ENCODE assay signal across 30 mouse cellular contexts in genomic region chr12:8180921-8181320, GRCm38 (mm10). TPM values are rescaled to one million over a fixed set of nuclear protein-coding genes. Genes with fewer than 3 reads are reported as not detected.
A peak's percentile ranks its signal among the peaks of the same experiment; 100 is the strongest.
DNase-seq lines count a peak whose midpoint lies in the region; ATAC-seq lines count a peak whose summit lies in the region.
"Had no signal": no experiment of that assay in that cellular context is flagged by ENCODE, and none has a peak within 500 bp of the region (broad histone marks: within the 10 kb centered on the region; RNA-seq: fewer than 3 reads in every experiment).

No protein-coding gene starts in this region.

- no peaks in the 10 kb centered on the region for H3K4me1 ChIP-seq in embryonic facial prominence, embryonic 11.5 days (ENCODE audit: control insufficient read depth, insufficient read depth, low read length)
- H3K4me1 ChIP-seq in limb, embryonic 11.5 days (ENCODE audit: control insufficient read depth, insufficient read depth, low read length) = no peaks in the 10 kb centered on the region
- H3K4me1 ChIP-seq: embryonic facial prominence, embryonic 12.5 days; heart, embryonic 12.5 days; midbrain, embryonic 12.5 days had no signal

- no peak overlapping the region for H3K27ac ChIP-seq in embryonic facial prominence, embryonic 11.5 days (replicated peaks; ENCODE audit: low read depth, low read length)
- no peak overlapping the region for H3K27ac ChIP-seq in limb, embryonic 11.5 days (replicated peaks; ENCODE audit: low read depth, low read length)
- H3K27ac ChIP-seq: embryonic facial prominence, embryonic 12.5 days; heart, adult 2 months; hindbrain, embryonic 14.5 days; left cerebral cortex, adult 2 months; liver, embryonic 14.5 days; midbrain, embryonic 12.5 days had no signal

- ATAC-seq in embryonic facial prominence, embryonic 11.5 days (replicated peaks; ENCODE audit: insufficient number of reproducible peaks, low FRiP score, low TSS enrichment, low read depth) = no peak
- no peak for ATAC-seq in limb, embryonic 11.5 days (ENCODE audit: insufficient number of reproducible peaks, low FRiP score, low TSS enrichment, low read depth)
- ATAC-seq: CD4-positive, CD25-positive, alpha-beta regulatory T cell, adult 4 months; forebrain, embryonic 16.5 days; intestine, postnatal 0 days had no signal

- no peaks in the 10 kb centered on the region for H3K9me3 ChIP-seq in embryonic facial prominence, embryonic 11.5 days (replicated peaks; ENCODE audit: control insufficient read depth, low read length)
- no peaks in the 10 kb centered on the region for H3K9me3 ChIP-seq in limb, embryonic 11.5 days (ENCODE audit: control insufficient read depth, low read length)
- H3K9me3 ChIP-seq: embryonic facial prominence, embryonic 12.5 days; heart, embryonic 12.5 days; midbrain, embryonic 12.5 days had no signal

- WGBS in embryonic facial prominence, embryonic 11.5 days = 33% methylated on average over 6 of the region's 6 CpGs
- WGBS in limb, embryonic 11.5 days = 29% methylated on average over 6 of the region's 6 CpGs

- no peak overlapping the region for H3K4me3 ChIP-seq in embryonic facial prominence, embryonic 11.5 days (ENCODE audit: low read depth, low read length)
- H3K4me3 ChIP-seq in limb, embryonic 11.5 days (ENCODE audit: low read depth, low read length) = no peak overlapping the region
- H3K4me3 ChIP-seq: embryonic facial prominence, embryonic 12.5 days; erythroblast, embryonic 14.5 days; heart, adult 2 months; heart, embryonic 12.5 days; left cerebral cortex, adult 2 months; midbrain, embryonic 12.5 days had no signal

- H3K4me2 ChIP-seq in embryonic facial prominence, embryonic 11.5 days (ENCODE audit: low read depth, low read length) = no peak overlapping the region
- no peak overlapping the region for H3K4me2 ChIP-seq in limb, embryonic 11.5 days (ENCODE audit: low read depth, severe bottlenecking)
- H3K4me2 ChIP-seq: embryonic facial prominence, embryonic 12.5 days; heart, embryonic 12.5 days; hindbrain, embryonic 14.5 days; midbrain, embryonic 12.5 days had no signal

- no peaks in the 10 kb centered on the region for H3K36me3 ChIP-seq in embryonic facial prominence, embryonic 11.5 days (replicated peaks; ENCODE audit: control insufficient read depth, insufficient read depth, low read depth, low read length)
- H3K36me3 ChIP-seq in limb, embryonic 11.5 days (ENCODE audit: control insufficient read depth, insufficient read depth, low read length) = no peaks in the 10 kb centered on the region
- H3K36me3 ChIP-seq: embryonic facial prominence, embryonic 12.5 days; heart, embryonic 12.5 days; midbrain, embryonic 12.5 days had no signal

- no peaks in the 10 kb centered on the region for H3K27me3 ChIP-seq in embryonic facial prominence, embryonic 11.5 days (ENCODE audit: control insufficient read depth, insufficient read depth, low read length)
- H3K27me3 ChIP-seq in limb, embryonic 11.5 days (ENCODE audit: control insufficient read depth, insufficient read depth, low read length) = no peaks in the 10 kb centered on the region
- H3K27me3 ChIP-seq: embryonic facial prominence, embryonic 12.5 days; heart, embryonic 12.5 days; midbrain, embryonic 12.5 days had no signal

- DNase-seq in 416B (ENCODE audit: low read depth) (peak; percentile 52), adipocyte (ENCODE audit: low spot score) (no peak)
- peak; percentile 4 for DNase-seq in CD4-positive helper T cell, adult 2 months (ENCODE audit: low read depth, low spot score)
- peak; percentile 64 for DNase-seq in embryonic facial prominence, embryonic 11.5 days (ENCODE audit: low spot score)
- peak; percentile 25 for DNase-seq in limb, embryonic 11.5 days (ENCODE audit: low spot score)
- no peak for DNase-seq in left cerebral cortex, postnatal 10 days (ENCODE audit: extremely low spot score in 1 of 2, low spot score in 2 of 2)
- no peak for DNase-seq in kidney, postnatal 4 days
- DNase-seq: adrenal gland, adult 2 months; adrenal gland, postnatal 36 days; cerebellum, adult 8-10 months; cerebellum, postnatal 36 days; heart, adult 2 months; heart, postnatal 4 days; kidney, adult 9 months; kidney, postnatal 10 days; left cerebral cortex, postnatal 4 days; liver; lung, adult 2 months; retina, postnatal 1 day; right cerebral cortex, postnatal 14 days had no signal

- H3K9ac ChIP-seq in embryonic facial prominence, embryonic 11.5 days (replicated peaks; ENCODE audit: low read length) = no peak overlapping the region
- H3K9ac ChIP-seq in limb, embryonic 11.5 days (ENCODE audit: low read length) = no peak overlapping the region
- H3K9ac ChIP-seq: embryonic facial prominence, embryonic 12.5 days; heart, embryonic 12.5 days; hindbrain, embryonic 14.5 days; liver, embryonic 14.5 days; midbrain, embryonic 12.5 days had no signal

- intact Hi-C loops in left cerebral cortex, postnatal 10 days (cut with DNase I) = no loop called here

RNA-seq across cellular contexts. Expression of gene Ldah, which starts 27.0 kb away (rescaled TPM):
- polyA plus RNA-seq in embryonic facial prominence, embryonic 11.5 days (2014; fragmentation: Nextera tagmentation; extraction: Ambion mirVana) = 71.1 and 71.6 TPM in 2 replicates
- 60.6 and 62.2 TPM in 2 replicates for polyA plus RNA-seq in limb, embryonic 11.5 days (2014; fragmentation: Nextera tagmentation; extraction: Ambion mirVana)
- total RNA-seq in left cerebral cortex, postnatal 10 days (2021) = 10 to 100 TPM; 37.5 to 43.8 TPM

Comparison
In these comparisons a context has a peak if more than half of its experiments do, and no peak if none do; other contexts are left out.
1. DNase-seq: peak in 416B (single experiment), CD4-positive helper T cell, adult 2 months (single experiment), embryonic facial prominence, embryonic 11.5 days (single experiment) and limb, embryonic 11.5 days (single experiment); none in adipocyte (single experiment), left cerebral cortex, postnatal 10 days (0 of 2) and kidney, postnatal 4 days (0 of 2).